Mouse (Mus musculus) macrophage (primary cell): ENCODE results near the gene Nxpe2. TPM values are rescaled to one million over a fixed set of nuclear protein-coding genes. Genes with fewer than 3 reads are reported as not detected.

Experiments used
- H3K27ac ChIP-seq: fragments of 350-480 bp; formaldehyde crosslinking; 2 replicates; pipeline ENCODE4 v1.9.0; 2021
- H3K36me3 ChIP-seq: fragments of 350-480 bp; formaldehyde crosslinking; 2 replicates; pipeline ENCODE4 v1.9.0; 2021; ENCODE audit errors: inconsistent target
- H3K4me3 ChIP-seq: fragments of 350-480 bp; formaldehyde crosslinking; 2 replicates; pipeline ENCODE4 v1.9.0; 2021; ENCODE audit errors: inconsistent target
- H3K79me2 ChIP-seq: fragments of 350-480 bp; formaldehyde crosslinking; 2 replicates; pipeline ENCODE4 v1.9.0; 2021; ENCODE audit errors: inconsistent target
- WGBS: methylation state at CpG from one replicate; pipeline ENCODE4 v1.1.7; 2026; ENCODE audit warnings: inconsistent platforms; ENCODE audit not compliant: missing documents; 5-methylcytosine and 5-hydroxymethylcytosine counted together
- polyA plus RNA-seq: library from polyadenylated mRNA; stranded (reverse); fragments of 250-400 nt; gene quantifications from 3 replicates; pipeline ENCODE4 v1.2.4, GENCODE M21; 2018; ENCODE audit warnings: inconsistent platforms
- total RNA-seq, 78 experiments: library from RNA; depleted of rRNA; stranded (reverse); fragments of 250-400 nt; gene quantifications; 1 replicate in 9 of 78; 2 replicates in 24 of 78; 3 replicates in 43 of 78; 4 replicates in 2 of 78; pipeline ENCODE4 v1.2.4; 2018; ENCODE audit warnings: inconsistent platforms in 56 of 78

Nxpe2 gene
- not detected for total RNA-seq (2018; cell fraction: chromatin; rRNA removed)
- under 1 TPM in 2 of 26 experiments, not detected in 24; 0.07 to 0.28 TPM for total RNA-seq (2018; cell fraction: cytosol; rRNA removed)
- total RNA-seq (2018; cell fraction: nucleus; rRNA removed): not detected
- not detected in 3 replicates for polyA plus RNA-seq

DNA sequence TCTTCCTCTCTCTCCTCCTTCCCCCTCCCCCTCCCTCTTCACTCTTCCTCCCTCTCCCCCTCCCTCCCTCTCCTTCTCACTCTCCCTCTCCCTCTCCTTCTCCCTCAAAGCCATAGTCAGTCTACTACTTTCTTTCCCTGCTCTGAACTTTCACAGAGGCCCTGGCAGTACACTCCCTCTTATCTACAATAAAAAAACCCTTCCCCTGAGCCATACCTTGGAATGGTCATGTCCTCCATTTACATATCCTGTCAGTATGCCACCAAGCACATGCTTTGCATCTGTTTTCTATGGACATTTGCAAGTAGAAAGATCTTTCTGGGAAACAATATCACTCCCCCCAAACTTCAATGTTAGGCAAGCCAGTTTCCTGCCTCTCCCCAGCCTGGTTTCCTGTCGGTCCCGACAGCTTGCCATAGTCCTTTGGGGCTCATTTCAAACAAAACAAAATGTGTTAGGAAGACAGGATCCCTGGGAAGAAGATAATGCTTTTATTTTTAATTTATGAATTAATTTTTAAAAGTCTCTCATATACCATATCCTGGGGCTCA is at the start of gene Nxpe2:
TSS of gene Nxpe2 (minus strand) at position 307 of the 551 bp plus-strand sequence.
- 19% methylated on average over 2 of the region's 2 CpGs for WGBS
- Histone ChIP-seq H3K27ac (no peak within 1 kb of the TSS), H3K36me3 (no peaks in the 10 kb centered on the region), H3K4me3 (no peak within 1 kb of the TSS), H3K79me2 (no peaks in the 10 kb centered on the region)

DNA sequence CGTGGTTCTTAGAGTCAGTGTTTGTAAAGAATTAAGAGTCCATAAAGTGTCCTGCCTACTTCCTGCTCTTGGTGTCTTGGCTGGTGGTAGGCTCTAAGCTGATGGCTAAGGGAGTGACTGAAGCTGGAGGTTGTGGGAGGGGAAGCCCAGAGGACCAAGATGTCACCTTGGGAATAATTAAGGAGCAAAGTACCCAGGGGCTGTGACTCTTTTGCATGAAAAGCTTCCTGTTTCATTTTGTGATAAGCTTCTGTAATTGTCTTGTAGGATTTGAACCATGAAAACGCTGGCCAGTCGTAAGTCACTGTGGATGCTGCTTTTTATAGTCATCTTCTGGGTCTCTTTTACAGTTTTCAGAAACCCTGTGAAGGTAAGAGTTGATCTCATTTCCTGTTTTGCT is 36.7 kb upstream of the Nxpe2 start:
- Histone ChIP-seq H3K79me2 (no peaks in the 10 kb centered on the region), H3K4me3 (no peak overlapping the region), H3K36me3 (no peaks in the 10 kb centered on the region), H3K27ac (no peak overlapping the region)
- 43% methylated on average over 2 of the region's 3 CpGs for WGBS

DNA sequence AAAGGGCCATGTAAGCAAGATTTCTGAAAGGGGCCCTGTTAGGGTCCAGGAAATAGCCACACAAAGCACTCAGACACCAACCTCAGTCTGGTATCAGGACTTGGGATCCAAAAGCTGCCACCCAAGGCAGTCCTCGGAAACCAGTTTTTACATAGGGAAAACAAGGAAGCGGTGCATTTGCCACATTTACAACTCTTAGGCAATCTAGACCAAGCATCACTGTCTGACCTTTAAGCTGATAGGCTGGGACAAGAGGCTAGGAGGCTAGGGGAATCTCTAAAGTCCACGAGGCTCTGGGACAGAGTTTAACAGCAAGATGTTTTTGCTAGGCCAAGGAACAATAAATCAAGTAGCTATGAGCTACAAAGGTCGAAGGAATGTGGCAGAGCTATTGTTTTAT is 35.2 kb upstream of the Nxpe2 start:
- Histone ChIP-seq H3K36me3 (no peaks in the 10 kb centered on the region), H3K27ac (no peak overlapping the region), H3K79me2 (no peaks in the 10 kb centered on the region), H3K4me3 (no peak overlapping the region)
- 59% methylated on average over 4 of the region's 4 CpGs for WGBS

GRCm38 (mm10) chr9:48374357-48374756 is 21.1 kb upstream of the Nxpe2 start:
- 42% methylated on average over 2 of the region's 2 CpGs for whole genome bisulfite sequencing
- Histone ChIP-seq H3K4me3 (no peak overlapping the region), H3K79me2 (no peaks in the 10 kb centered on the region), H3K36me3 (no peaks in the 10 kb centered on the region), H3K27ac (no peak overlapping the region)

GRCm38 (mm10) chr9:48373232-48373878 is 20.1 kb upstream of the Nxpe2 start:
- Histone ChIP-seq H3K36me3 (no peaks in the 10 kb centered on the region), H3K27ac (no peak overlapping the region), H3K4me3 (no peak overlapping the region), H3K79me2 (no peaks in the 10 kb centered on the region)
- WGBS: 35% methylated on average over 4 of the region's 4 CpGs

GRCm38 (mm10) chr9:48362743-48363142 is 9.5 kb upstream of the Nxpe2 start:
- Histone ChIP-seq H3K4me3 (no peak overlapping the region), H3K27ac (no peak overlapping the region), H3K36me3 (no peaks in the 10 kb centered on the region), H3K79me2 (no peaks in the 10 kb centered on the region)
- WGBS: 94% methylated on average over 6 of the region's 6 CpGs

DNA sequence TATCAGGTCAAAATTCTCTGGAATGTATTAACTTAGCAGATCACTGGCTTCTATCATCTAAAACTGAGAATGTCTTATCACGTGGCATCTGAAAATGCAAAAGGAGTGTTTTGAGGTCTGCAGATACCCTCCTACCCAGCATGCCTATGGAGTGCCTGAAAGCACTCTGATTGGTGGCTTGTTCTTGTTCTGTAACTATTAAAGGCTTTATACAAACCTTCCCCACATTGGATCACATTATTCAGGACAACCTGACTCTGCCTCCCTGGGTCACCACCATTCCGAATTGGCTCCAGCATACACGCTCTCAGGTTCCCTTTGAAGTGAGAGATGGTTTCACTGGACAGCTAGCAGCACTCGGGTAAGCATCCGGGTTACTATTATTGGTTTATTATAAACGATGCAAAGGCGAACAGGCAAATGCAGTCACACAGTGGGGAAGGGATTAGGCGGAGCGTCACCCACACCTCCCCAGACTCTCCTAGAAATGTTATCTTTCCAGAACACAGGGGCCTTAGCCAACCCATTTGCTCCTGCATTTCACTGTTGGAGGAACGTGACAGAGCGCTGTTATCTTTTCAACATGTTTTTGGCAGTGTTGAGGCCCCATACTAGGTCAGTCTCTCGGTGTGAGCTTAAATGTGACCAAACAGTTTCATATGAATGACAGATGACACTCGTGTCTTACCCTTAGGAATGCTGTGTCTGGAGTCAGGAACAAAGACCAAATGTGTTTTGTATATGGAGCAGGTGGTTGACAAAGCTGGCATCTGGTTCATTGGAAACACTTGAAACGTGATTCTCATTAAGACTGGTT is 8.8 kb upstream of the Nxpe2 start:
- WGBS: 93% methylated on average over 13 of the region's 14 CpGs
- Histone ChIP-seq H3K36me3 (no peaks in the 10 kb centered on the region), H3K4me3 (no peak overlapping the region), H3K79me2 (no peaks in the 10 kb centered on the region), H3K27ac (no peak overlapping the region)

DNA sequence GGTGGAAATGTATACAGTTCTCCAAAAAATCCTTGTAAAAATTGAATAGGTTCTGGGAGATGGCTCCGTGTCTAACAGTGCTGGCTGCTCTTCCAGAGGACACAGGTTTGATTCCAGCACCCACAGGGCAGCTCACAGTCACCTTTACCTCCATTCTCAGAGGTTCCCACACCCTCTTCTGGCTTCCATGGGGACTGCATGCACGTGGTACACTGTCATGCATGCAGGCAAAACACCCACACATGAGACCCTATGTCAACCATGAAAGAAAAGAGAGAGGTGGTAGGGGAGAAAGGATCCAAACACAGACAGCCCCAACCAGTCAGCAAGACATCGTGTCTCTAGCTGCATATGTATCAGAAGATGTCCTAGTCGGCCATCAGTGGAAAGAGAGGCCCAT is 7.6 kb upstream of the Nxpe2 start:
- Histone ChIP-seq H3K27ac (no peak overlapping the region), H3K4me3 (no peak overlapping the region), H3K36me3 (no peaks in the 10 kb centered on the region), H3K79me2 (no peaks in the 10 kb centered on the region)
- WGBS: 90% methylated on average over 4 of the region's 4 CpGs

DNA sequence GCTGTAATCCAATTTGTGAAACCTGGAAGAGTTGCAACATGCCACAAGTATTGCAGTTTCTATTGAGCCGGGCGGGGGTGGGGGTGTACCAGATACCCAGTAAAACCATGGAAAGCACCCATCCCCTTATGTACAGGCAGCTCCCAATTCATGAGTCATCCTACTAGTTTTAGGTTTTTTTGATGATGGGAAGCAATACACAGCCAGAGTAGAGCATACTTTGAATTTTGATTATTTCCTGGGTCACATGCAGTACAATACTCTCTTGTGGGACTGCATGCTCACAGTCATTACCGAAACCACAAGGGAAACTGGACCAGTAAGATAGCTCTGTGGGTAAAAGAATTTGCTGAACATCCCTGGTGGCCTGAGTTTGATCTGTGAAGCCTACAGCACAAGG is 3.8 kb upstream of the Nxpe2 start:
- H3K79me2 ChIP-seq: no peaks in the 10 kb centered on the region
- H3K4me3 ChIP-seq: no peak overlapping the region
- no peak overlapping the region for H3K27ac ChIP-seq
- H3K36me3 ChIP-seq: no peaks in the 10 kb centered on the region
- WGBS: 33% methylated on average over 3 of the region's 3 CpGs

- no peaks in the 10 kb centered on the region for H3K36me3 ChIP-seq
- H3K79me2 ChIP-seq: no peaks in the 10 kb centered on the region
- WGBS: 35% methylated on average over 3 of the region's 3 CpGs
- no peak overlapping the region for H3K27ac ChIP-seq
- H3K4me3 ChIP-seq: no peak overlapping the region
Measured at GRCm38 (mm10) chr9:48354793-48355192, 1.5 kb upstream of the Nxpe2 start.

DNA sequence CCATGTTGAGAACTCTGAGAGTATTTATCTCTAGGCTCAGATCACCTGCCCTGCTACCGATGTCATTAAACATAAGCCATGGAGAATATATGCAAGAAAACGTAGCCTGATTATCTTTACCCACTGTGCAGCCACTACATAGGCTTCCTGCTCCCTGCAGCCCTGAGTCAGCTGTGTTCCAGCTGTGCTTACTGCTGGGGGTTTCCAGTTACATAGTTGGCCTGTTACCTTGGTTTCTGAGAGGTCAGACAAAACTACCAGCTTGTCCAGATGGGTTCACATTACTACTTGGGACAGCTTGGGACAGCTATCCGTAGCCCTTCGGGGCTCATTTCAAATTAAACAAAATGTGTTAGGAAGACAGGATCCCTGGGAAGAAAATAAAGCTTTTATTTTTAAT is 868 bp upstream of the Nxpe2 start:
- Histone ChIP-seq H3K36me3 (no peaks in the 10 kb centered on the region), H3K27ac (no peak overlapping the region), H3K79me2 (no peaks in the 10 kb centered on the region), H3K4me3 (no peak overlapping the region)
- 77% methylated on average over 4 of the region's 4 CpGs for WGBS

GRCm38 (mm10) chr9:48345866-48346265 is 7.4 kb downstream of the Nxpe2 start:
- H3K4me3 ChIP-seq: no peak overlapping the region
- no peak overlapping the region for H3K27ac ChIP-seq
- H3K36me3 ChIP-seq: no peaks in the 10 kb centered on the region
- no peaks in the 10 kb centered on the region for H3K79me2 ChIP-seq
- WGBS: 90% methylated on average over 3 of the region's 3 CpGs

- Histone ChIP-seq H3K27ac (no peak overlapping the region), H3K79me2 (no peaks in the 10 kb centered on the region), H3K4me3 (no peak overlapping the region), H3K36me3 (no peaks in the 10 kb centered on the region)
- WGBS: 87% methylated on average over 9 of the region's 9 CpGs
Measured at GRCm38 (mm10) chr9:48345456-48345855, 7.8 kb downstream of the Nxpe2 start.

DNA sequence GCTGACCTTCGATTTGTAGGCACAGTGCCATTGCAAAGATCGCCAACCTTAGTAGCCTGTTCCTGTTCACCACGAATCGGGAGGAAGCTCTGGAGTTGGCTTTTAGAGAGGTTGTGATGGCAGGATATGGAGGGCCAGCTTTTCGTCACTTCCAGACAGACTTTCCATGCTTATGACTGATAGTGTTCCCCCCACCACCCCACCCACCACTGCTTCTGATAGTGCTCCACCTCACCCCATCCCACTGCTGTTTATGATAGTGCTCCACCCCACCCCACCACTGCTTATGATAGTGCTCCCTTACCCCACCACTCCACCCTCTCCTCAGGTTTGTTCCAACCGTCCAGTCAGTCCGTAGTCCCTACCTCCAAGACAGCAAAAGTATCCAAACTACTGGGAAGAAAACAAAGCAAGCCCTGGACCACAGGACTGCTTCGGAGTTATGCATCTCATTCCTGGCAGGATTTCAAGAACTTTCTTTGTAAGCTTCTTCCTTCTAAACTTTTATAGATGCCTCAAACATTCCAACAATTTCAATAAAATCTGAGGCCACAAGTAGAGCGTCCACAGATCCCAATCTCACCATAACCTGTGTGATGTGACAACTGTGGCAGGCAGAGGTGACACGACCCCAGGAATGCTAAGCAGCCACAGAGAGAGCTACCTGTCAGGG is 12.4 kb downstream of the Nxpe2 start:
- Histone ChIP-seq H3K27ac (no peak overlapping the region), H3K36me3 (no peaks in the 10 kb centered on the region), H3K79me2 (no peaks in the 10 kb centered on the region), H3K4me3 (no peak overlapping the region)
- WGBS: 81% methylated on average over 9 of the region's 10 CpGs
